Comparison of ENCODE assay signal across 9 mouse cellular contexts in the genomic region with DNA sequence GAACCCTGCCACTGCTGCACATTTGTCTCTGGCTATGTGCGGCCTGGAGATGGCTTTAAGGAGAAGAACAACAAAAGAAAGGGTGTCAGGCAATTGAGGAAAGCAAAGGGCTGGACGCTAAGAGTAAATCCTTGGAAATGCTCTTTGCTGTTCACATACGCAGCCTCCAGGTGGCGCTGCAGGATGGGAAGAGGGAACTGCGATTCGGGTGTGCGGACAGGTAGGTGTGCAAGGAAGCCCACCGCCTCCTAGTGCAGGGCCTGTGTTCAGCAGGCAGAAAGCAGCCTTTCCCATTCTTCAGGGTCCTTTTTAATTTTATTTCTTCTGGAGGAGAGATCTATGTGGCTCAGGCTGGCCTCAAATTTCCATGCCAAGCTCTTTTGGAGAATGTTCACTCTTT. TPM values are rescaled to one million over a fixed set of nuclear protein-coding genes. Genes with fewer than 3 reads are reported as not detected.
DNase-seq lines count a peak whose midpoint lies in the region; ATAC-seq and TF ChIP-seq lines count a peak whose summit lies in the region.
"Had no signal": no experiment of that assay in that cellular context is flagged by ENCODE, and none has a peak within 500 bp of the region (broad histone marks: within the 10 kb centered on the region; RNA-seq: fewer than 3 reads in every experiment).

No protein-coding gene starts in this region.

- H3K36me3 ChIP-seq in liver, postnatal 0 days (replicated peaks; ENCODE audit: insufficient read depth, low read length) = no peaks in the 10 kb centered on the region

- TF ChIP-seq CTCF in liver, postnatal 0 days (IDR thresholded peaks at IDR 0.05; ENCODE audit: low read depth) = peak; percentile 95

- 0 out of 2 replicates have a peak, but pooled peaks cover 4% of the 10 kb centered on the region for H3K27me3 ChIP-seq in liver, postnatal 0 days (ENCODE audit: insufficient read depth, low read length)

- no peak overlapping the region for H3K27ac ChIP-seq in liver, postnatal 0 days (ENCODE audit: low read depth)

- no peak overlapping the region for H3K9ac ChIP-seq in liver, postnatal 0 days (replicated peaks)

- H3K9me3 ChIP-seq in liver, postnatal 0 days (ENCODE audit: low read length) = no peaks in the 10 kb centered on the region

- no peak overlapping the region for H3K4me2 ChIP-seq in liver, postnatal 0 days (ENCODE audit: low read depth, low read length)

- no peak for TF ChIP-seq EP300 in liver, postnatal 0 days (IDR thresholded peaks at IDR 0.05; ENCODE audit: low read depth)

- H3K4me3 ChIP-seq in liver, postnatal 0 days (ENCODE audit: low read depth, low read length) = no peak overlapping the region

- 0 out of 2 replicates have a peak, but pooled peaks have one; percentile 38 for ATAC-seq in liver, postnatal 0 days
- no peak for ATAC-seq in erythroid progenitor cell, adult 5-6 weeks (replicated peaks; ENCODE audit: low FRiP score, poor library complexity, severe bottlenecking)

- WGBS in liver, postnatal 0 days (ENCODE audit: insufficient replicate concordance) = 2% methylated on average over 8 of the region's 8 CpGs

- peaks cover 3% of the 10 kb centered on the region; the same call in 1 of the 2 replicates for H3K4me1 ChIP-seq in liver, postnatal 0 days (ENCODE audit: insufficient read depth)

- DNase-seq in spleen, adult 12 weeks (ENCODE audit: low spot score) = peak; percentile 10
- DNase-seq in spleen, postnatal 36 days (ENCODE audit: low spot score in 2 of 2) = no peak
- peak; percentile 72 for DNase-seq in adrenal gland, postnatal 25 days
- peak; percentile 70 for DNase-seq in embryo, embryonic 9.5 days (ENCODE audit: extremely low spot score)
- peak; percentile 77 for DNase-seq in kidney, postnatal 10 days
- DNase-seq in liver, postnatal 0 days = peak; percentile 77
- DNase-seq in right cerebral cortex, postnatal 10 days (ENCODE audit: low spot score in 2 of 2) = peak; percentile 62 to 76

RNA-seq across cellular contexts. Expression of a gene that starts 11.4 kb away (rescaled TPM):
- total RNA-seq in adrenal gland, postnatal 25 days (2021) = 0.58 TPM in 1 of 2 replicates, not detected in the other
- polyA plus RNA-seq in liver, postnatal 0 days (2015; fragmentation: Nextera tagmentation; extraction: Ambion mirVana) = 0.06 TPM in 1 of 2 replicates, not detected in the other
- not detected in 2 replicates for total RNA-seq in erythroid progenitor cell, adult 5-6 weeks (2015; ENCODE audit: low replicate concordance)
- total RNA-seq in erythroid progenitor cell, adult 5-6 weeks (2017; ENCODE audit: low replicate concordance) = not detected in 2 replicates
- total RNA-seq: left cerebral cortex, adult 8-10 months had no signal

RNA-seq across cellular contexts. Expression of a gene that starts 15.5 kb away (rescaled TPM):
- total RNA-seq in adrenal gland, postnatal 25 days (2021) = not detected in 2 replicates
- polyA plus RNA-seq in liver, postnatal 0 days (2015; fragmentation: Nextera tagmentation; extraction: Ambion mirVana) = not detected in 2 replicates
- total RNA-seq in erythroid progenitor cell, adult 5-6 weeks (2015; ENCODE audit: low replicate concordance) = not detected in 2 replicates
- total RNA-seq in erythroid progenitor cell, adult 5-6 weeks (2017; ENCODE audit: low replicate concordance) = not detected in 2 replicates
- total RNA-seq: left cerebral cortex, adult 8-10 months had no signal

RNA-seq across cellular contexts. Expression of a gene that starts 25.5 kb away (rescaled TPM):
- not detected in 2 replicates for total RNA-seq in adrenal gland, postnatal 25 days (2021)
- polyA plus RNA-seq in liver, postnatal 0 days (2015; fragmentation: Nextera tagmentation; extraction: Ambion mirVana) = not detected in 2 replicates
- 2.5 TPM in 1 of 2 replicates, not detected in the other for total RNA-seq in erythroid progenitor cell, adult 5-6 weeks (2015; ENCODE audit: low replicate concordance)
- not detected in 2 replicates for total RNA-seq in erythroid progenitor cell, adult 5-6 weeks (2017; ENCODE audit: low replicate concordance)
- total RNA-seq: left cerebral cortex, adult 8-10 months had no signal

RNA-seq across cellular contexts. Expression of a gene that starts 32.2 kb away (rescaled TPM):
- 0.58 and 1.1 TPM in 2 replicates for total RNA-seq in adrenal gland, postnatal 25 days (2021)
- polyA plus RNA-seq in liver, postnatal 0 days (2015; fragmentation: Nextera tagmentation; extraction: Ambion mirVana) = 0.75 and 1.6 TPM in 2 replicates
- not detected in 2 replicates for total RNA-seq in erythroid progenitor cell, adult 5-6 weeks (2015; ENCODE audit: low replicate concordance)
- total RNA-seq in erythroid progenitor cell, adult 5-6 weeks (2017; ENCODE audit: low replicate concordance) = not detected in 2 replicates
- total RNA-seq: left cerebral cortex, adult 8-10 months had no signal

RNA-seq across cellular contexts. Expression of a gene that starts 35.1 kb away (rescaled TPM):
- total RNA-seq in adrenal gland, postnatal 25 days (2021) = not detected in 2 replicates
- 0.21 TPM in 1 of 2 replicates, not detected in the other for polyA plus RNA-seq in liver, postnatal 0 days (2015; fragmentation: Nextera tagmentation; extraction: Ambion mirVana)
- not detected in 2 replicates for total RNA-seq in erythroid progenitor cell, adult 5-6 weeks (2015; ENCODE audit: low replicate concordance)
- not detected in 2 replicates for total RNA-seq in erythroid progenitor cell, adult 5-6 weeks (2017; ENCODE audit: low replicate concordance)
- total RNA-seq: left cerebral cortex, adult 8-10 months had no signal

Comparison
In these comparisons a context has a peak if more than half of its experiments do, and no peak if none do; other contexts are left out.
1. DNase-seq: peak in spleen, adult 12 weeks (single experiment), adrenal gland, postnatal 25 days (single experiment), embryo, embryonic 9.5 days (single experiment), kidney, postnatal 10 days (single experiment), liver, postnatal 0 days (single experiment) and right cerebral cortex, postnatal 10 days (2 of 2); none in spleen, postnatal 36 days (0 of 2).